Mouse (Mus musculus): ENCODE measurements around the gene Lrrc49. TPM values are rescaled to one million over a fixed set of nuclear protein-coding genes. Genes with fewer than 3 reads are reported as not detected.

The Lrrc49 gene
- polyA plus RNA-seq, 1 experiment from 2014 or later = 80.4 TPM

DNA sequence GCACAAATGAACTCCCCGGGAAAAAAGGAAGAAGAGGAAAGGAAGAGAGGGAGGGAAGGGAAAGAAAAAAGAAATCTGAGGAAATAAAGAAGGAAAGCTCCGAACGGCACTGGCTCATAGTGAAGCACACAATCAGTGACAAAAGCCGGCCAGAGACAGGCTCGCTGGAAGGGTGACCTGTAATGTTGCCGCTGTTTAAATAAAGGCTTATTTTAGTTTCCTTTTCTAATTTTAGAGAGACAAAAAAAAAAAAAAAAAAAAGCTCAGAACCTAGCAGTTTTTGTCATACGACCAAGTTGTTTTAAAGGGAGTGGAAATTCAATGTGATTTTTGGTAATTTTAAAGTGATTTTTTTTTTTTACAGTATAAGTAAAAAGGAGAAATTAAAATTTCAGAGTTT lies 71.6 kb downstream of the Lrrc49 start:
- WGBS = 74% methylated on average over 7 of the region's 7 CpGs
- no peak for ATAC-seq (replicated peaks)
- no peak overlapping the region for H3K4me2 ChIP-seq

GRCm38 (mm10) chr9:60612260-60612659 lies 75.7 kb downstream of the Lrrc49 start:
- ATAC-seq (replicated peaks) = no peak
- Histone ChIP-seq H3K27me3 (replicated peaks) (no peaks in the 10 kb centered on the region), H3K4me3 (no peak overlapping the region), H3K9ac (no peak overlapping the region), H3K4me2 (no peak overlapping the region), H3K27ac (no peak overlapping the region), H3K36me3 (replicated peaks) (peaks cover 23% of the 10 kb centered on the region; the same call in 1 of the 2 replicates), H3K9me3 (no peaks in the 10 kb centered on the region), H3K4me1 (no peaks in the 10 kb centered on the region)
- WGBS = 92% methylated on average over 2 of the region's 2 CpGs

More for the DNA sequence above, 71.6 kb downstream of the Lrrc49 start:
- no peaks in the 10 kb centered on the region for H3K27me3 ChIP-seq (replicated peaks)
- H3K9ac ChIP-seq = no peak overlapping the region
- no peaks in the 10 kb centered on the region for H3K9me3 ChIP-seq
- H3K4me1 ChIP-seq = no peaks in the 10 kb centered on the region
- H3K27ac ChIP-seq = no peak overlapping the region
- H3K4me3 ChIP-seq = no peak overlapping the region
- peaks cover 8% of the 10 kb centered on the region; the same call in 1 of the 2 replicates for H3K36me3 ChIP-seq (replicated peaks)

GRCm38 (mm10) chr9:60610194-60610593 lies 77.8 kb downstream of the Lrrc49 start:
- no peak overlapping the region for H3K4me3 ChIP-seq
- no peak for ATAC-seq (replicated peaks)
- peaks cover 23% of the 10 kb centered on the region; the same call in 1 of the 2 replicates for H3K36me3 ChIP-seq (replicated peaks)
- H3K4me2 ChIP-seq = no peak overlapping the region
- 78% methylated on average over 13 of the region's 13 CpGs for WGBS
- no peak overlapping the region for H3K27ac ChIP-seq
- no peaks in the 10 kb centered on the region for H3K4me1 ChIP-seq
- H3K9ac ChIP-seq = no peak overlapping the region
- no peaks in the 10 kb centered on the region for H3K27me3 ChIP-seq (replicated peaks)
- no peaks in the 10 kb centered on the region for H3K9me3 ChIP-seq

- 91% methylated on average over 9 of the region's 9 CpGs for WGBS
- no peaks in the 10 kb centered on the region for H3K4me1 ChIP-seq
- H3K27me3 ChIP-seq (replicated peaks) = no peaks in the 10 kb centered on the region
- no peak for ATAC-seq (replicated peaks)
- H3K27ac ChIP-seq = no peak overlapping the region
- H3K4me2 ChIP-seq = no peak overlapping the region
- no peak overlapping the region for H3K4me3 ChIP-seq
- H3K9ac ChIP-seq = no peak overlapping the region
- H3K36me3 ChIP-seq (replicated peaks) = peaks cover 23% of the 10 kb centered on the region; the same call in 1 of the 2 replicates
- H3K9me3 ChIP-seq = no peaks in the 10 kb centered on the region
Observed at GRCm38 (mm10) chr9:60608857-60609256, 79.1 kb downstream of the Lrrc49 start.

DNA sequence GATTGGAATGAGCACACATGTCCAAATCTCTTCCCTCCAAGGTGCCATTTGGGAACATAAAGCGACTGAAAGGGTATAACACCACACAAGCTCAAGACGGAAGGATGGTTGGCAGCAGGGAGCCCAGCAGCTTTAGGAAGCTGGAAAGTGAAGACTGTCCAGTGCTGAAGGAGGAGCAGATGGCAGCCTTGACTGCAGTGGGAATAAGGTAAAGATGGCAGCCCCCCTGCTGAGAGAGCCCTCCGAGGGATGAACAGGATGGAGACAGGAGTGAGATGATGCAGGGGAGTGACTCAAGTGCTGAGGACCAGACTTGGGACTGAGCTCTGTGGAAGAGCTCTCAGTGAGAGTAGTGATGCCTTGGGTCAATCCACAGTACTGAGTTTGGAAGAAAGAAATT lies 79.9 kb downstream of the Lrrc49 start:
- H3K4me1 ChIP-seq = no peaks in the 10 kb centered on the region
- H3K27me3 ChIP-seq (replicated peaks) = no peaks in the 10 kb centered on the region
- WGBS = 68% methylated on average over 3 of the region's 3 CpGs
- peaks cover 23% of the 10 kb centered on the region; the same call in 1 of the 2 replicates for H3K36me3 ChIP-seq (replicated peaks)
- no peak overlapping the region for H3K4me3 ChIP-seq
- no peaks in the 10 kb centered on the region for H3K9me3 ChIP-seq
- H3K9ac ChIP-seq = no peak overlapping the region
- H3K27ac ChIP-seq = no peak overlapping the region
- H3K4me2 ChIP-seq = no peak overlapping the region
- no peak for ATAC-seq (replicated peaks)

DNA sequence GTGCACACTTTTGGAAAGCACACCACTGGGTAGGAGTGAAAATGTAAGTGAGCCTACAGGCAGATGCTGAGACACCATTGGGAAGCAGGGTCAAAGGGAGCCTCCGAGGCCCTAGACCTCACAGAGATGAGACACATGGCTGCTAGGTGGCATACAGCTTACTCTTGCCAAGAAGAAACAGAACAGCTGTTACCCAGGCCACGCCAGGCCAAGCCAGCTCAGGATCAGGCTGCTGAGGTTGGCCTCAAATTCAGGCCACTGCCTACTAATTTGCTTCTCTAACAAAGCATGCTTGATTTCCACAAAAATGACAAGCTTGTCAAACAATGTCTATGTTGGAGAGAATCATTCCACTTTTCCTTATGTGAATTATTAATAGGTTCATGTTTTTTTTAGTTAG lies 83.0 kb downstream of the Lrrc49 start:
- Histone ChIP-seq H3K27ac (no peak overlapping the region), H3K4me3 (no peak overlapping the region), H3K4me2 (no peak overlapping the region), H3K4me1 (no peaks in the 10 kb centered on the region), H3K27me3 (replicated peaks) (no peaks in the 10 kb centered on the region), H3K36me3 (replicated peaks) (peaks cover 28% of the 10 kb centered on the region; the same call in 1 of the 2 replicates), H3K9ac (no peak overlapping the region), H3K9me3 (no peaks in the 10 kb centered on the region)
- no peak for ATAC-seq (replicated peaks)
- WGBS = 83% methylated on average over 2 of the region's 2 CpGs

GRCm38 (mm10) chr9:60601936-60602335 lies 86.0 kb downstream of the Lrrc49 start:
- H3K9me3 ChIP-seq = no peaks in the 10 kb centered on the region
- H3K9ac ChIP-seq = no peak overlapping the region
- H3K27me3 ChIP-seq (replicated peaks) = no peaks in the 10 kb centered on the region
- 78% methylated on average over 10 of the region's 10 CpGs for WGBS
- H3K4me1 ChIP-seq = no peaks in the 10 kb centered on the region
- no peak overlapping the region for H3K27ac ChIP-seq
- peaks cover 11% of the 10 kb centered on the region; the same call in 1 of the 2 replicates for H3K36me3 ChIP-seq (replicated peaks)
- no peak overlapping the region for H3K4me3 ChIP-seq
- ATAC-seq (replicated peaks) = no peak
- H3K4me2 ChIP-seq = no peak overlapping the region

GRCm38 (mm10) chr9:60600273-60600672 lies 87.7 kb downstream of the Lrrc49 start:
- no peaks in the 10 kb centered on the region for H3K9me3 ChIP-seq
- no peaks in the 10 kb centered on the region for H3K4me1 ChIP-seq
- no peak overlapping the region for H3K4me2 ChIP-seq
- no peak for ATAC-seq (replicated peaks)
- H3K27me3 ChIP-seq (replicated peaks) = no peaks in the 10 kb centered on the region
- H3K36me3 ChIP-seq (replicated peaks) = peaks cover 14% of the 10 kb centered on the region; the same call in 1 of the 2 replicates
- H3K27ac ChIP-seq = no peak overlapping the region
- WGBS = 92% methylated on average over 4 of the region's 4 CpGs
- H3K4me3 ChIP-seq = no peak overlapping the region
- H3K9ac ChIP-seq = no peak overlapping the region

DNA sequence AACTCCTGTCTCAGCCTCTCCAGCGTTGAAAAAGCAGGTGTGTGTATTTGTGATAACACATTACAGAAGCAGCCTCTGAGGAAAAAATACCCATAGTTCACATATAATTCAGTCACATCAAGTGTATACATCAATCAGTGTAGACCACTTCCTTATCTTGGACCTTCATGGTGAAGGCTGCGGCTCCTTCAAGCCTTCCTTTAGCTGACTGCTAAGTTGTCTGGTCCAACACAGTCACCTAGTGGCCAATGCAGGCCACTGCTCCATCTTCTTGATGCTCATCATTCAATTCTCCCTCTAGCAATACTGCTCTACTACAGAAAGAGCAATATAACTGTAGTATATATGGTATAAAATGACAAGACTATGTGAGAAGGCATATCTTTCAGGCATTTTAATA lies 88.5 kb downstream of the Lrrc49 start:
- peaks cover 14% of the 10 kb centered on the region; the same call in 1 of the 2 replicates for H3K36me3 ChIP-seq (replicated peaks)
- no peak overlapping the region for H3K27ac ChIP-seq
- H3K4me1 ChIP-seq = no peaks in the 10 kb centered on the region
- H3K4me3 ChIP-seq = no peak overlapping the region
- no peak overlapping the region for H3K9ac ChIP-seq
- no peaks in the 10 kb centered on the region for H3K9me3 ChIP-seq
- ATAC-seq (replicated peaks) = no peak
- no peak overlapping the region for H3K4me2 ChIP-seq
- no peaks in the 10 kb centered on the region for H3K27me3 ChIP-seq (replicated peaks)
- 73% methylated on average over 2 of the region's 2 CpGs for WGBS

GRCm38 (mm10) chr9:60595406-60595805 lies 92.6 kb downstream of the Lrrc49 start:
- H3K4me1 ChIP-seq = no peaks in the 10 kb centered on the region
- no peaks in the 10 kb centered on the region for H3K27me3 ChIP-seq (replicated peaks)
- peaks cover 13% of the 10 kb centered on the region; the same call in 1 of the 2 replicates for H3K36me3 ChIP-seq (replicated peaks)
- no peak overlapping the region for H3K27ac ChIP-seq
- no peak overlapping the region for H3K4me2 ChIP-seq
- H3K9ac ChIP-seq = no peak overlapping the region
- no peaks in the 10 kb centered on the region for H3K9me3 ChIP-seq
- WGBS = 78% methylated on average over 7 of the region's 7 CpGs
- H3K4me3 ChIP-seq = no peak overlapping the region
- no peak for ATAC-seq (replicated peaks)

DNA sequence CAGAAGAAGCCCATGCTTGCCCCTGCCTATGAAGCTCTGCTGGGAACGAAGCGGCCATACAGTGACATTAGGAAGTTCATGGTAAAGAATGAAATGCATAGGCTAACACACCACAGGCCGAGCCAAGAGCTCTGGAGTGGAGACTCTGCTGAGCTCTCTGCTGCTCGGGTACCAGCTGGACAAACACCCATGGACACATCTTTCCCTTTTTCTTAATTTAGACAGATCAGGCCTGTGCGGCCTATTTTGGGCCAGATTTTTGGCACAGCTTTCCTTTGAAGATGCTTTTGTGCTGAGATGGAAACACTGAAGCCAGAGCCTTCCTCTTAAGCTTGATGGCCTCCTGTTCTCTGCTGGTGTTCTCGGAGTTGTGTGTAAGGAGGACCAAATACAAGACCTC lies 95.0 kb downstream of the Lrrc49 start:
- Histone ChIP-seq H3K27me3 (replicated peaks) (no peaks in the 10 kb centered on the region), H3K27ac (no peak overlapping the region), H3K36me3 (replicated peaks) (peaks cover 26% of the 10 kb centered on the region; the same call in 1 of the 2 replicates), H3K4me3 (no peak overlapping the region), H3K4me1 (no peaks in the 10 kb centered on the region), H3K9ac (no peak overlapping the region), H3K4me2 (no peak overlapping the region), H3K9me3 (no peaks in the 10 kb centered on the region)
- 87% methylated on average over 6 of the region's 6 CpGs for WGBS
- no peak for ATAC-seq (replicated peaks)

DNA sequence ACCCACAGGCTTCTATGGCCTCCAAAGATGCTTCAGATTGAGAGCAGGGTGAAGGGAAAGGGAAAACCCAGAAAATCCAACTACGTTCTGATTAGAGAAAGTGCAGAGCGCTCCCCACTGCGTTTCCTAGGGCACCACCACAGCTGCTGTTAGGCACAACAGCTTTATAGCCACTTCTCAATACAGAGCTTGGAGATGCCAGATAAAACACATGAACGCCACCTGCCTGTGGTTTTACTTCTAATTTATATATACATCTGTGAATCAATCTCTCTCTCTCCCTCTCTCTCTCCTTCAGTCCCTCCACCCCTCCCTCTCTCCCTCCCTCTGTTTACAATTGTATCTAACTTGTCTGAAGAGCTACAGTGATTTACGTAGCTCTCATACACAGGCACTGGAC lies 95.6 kb downstream of the Lrrc49 start:
- 77% methylated on average over 5 of the region's 5 CpGs for WGBS

GRCm38 (mm10) chr9:60590871-60591624 lies 96.9 kb downstream of the Lrrc49 start:
- Histone ChIP-seq H3K27me3 (replicated peaks) (no peaks in the 10 kb centered on the region), H3K4me2 (no peak overlapping the region), H3K9ac (no peak overlapping the region), H3K9me3 (no peaks in the 10 kb centered on the region), H3K4me3 (no peak overlapping the region), H3K27ac (no peak overlapping the region), H3K36me3 (replicated peaks) (peaks cover 42% of the 10 kb centered on the region), H3K4me1 (no peaks in the 10 kb centered on the region)
- no peak for ATAC-seq (replicated peaks)
- 95% methylated on average over 8 of the region's 8 CpGs for WGBS

More for the DNA sequence above, 95.6 kb downstream of the Lrrc49 start:
- H3K27ac ChIP-seq = no peak overlapping the region
- H3K4me2 ChIP-seq = no peak overlapping the region
- no peak for ATAC-seq (replicated peaks)
- H3K9me3 ChIP-seq = no peaks in the 10 kb centered on the region
- H3K36me3 ChIP-seq (replicated peaks) = peaks cover 33% of the 10 kb centered on the region; the same call in 1 of the 2 replicates
- no peak overlapping the region for H3K4me3 ChIP-seq
- no peaks in the 10 kb centered on the region for H3K4me1 ChIP-seq
- H3K9ac ChIP-seq = no peak overlapping the region
- H3K27me3 ChIP-seq (replicated peaks) = no peaks in the 10 kb centered on the region
